Mouse (Mus musculus): ENCODE results near the gene Spg20. TPM values are rescaled to one million over a fixed set of nuclear protein-coding genes. Genes with fewer than 3 reads are reported as not detected.

Spg20 gene
- total and polyA plus RNA-seq, 3 experiments: 18.5 to 23.3 TPM; not detected in 1

DNA sequence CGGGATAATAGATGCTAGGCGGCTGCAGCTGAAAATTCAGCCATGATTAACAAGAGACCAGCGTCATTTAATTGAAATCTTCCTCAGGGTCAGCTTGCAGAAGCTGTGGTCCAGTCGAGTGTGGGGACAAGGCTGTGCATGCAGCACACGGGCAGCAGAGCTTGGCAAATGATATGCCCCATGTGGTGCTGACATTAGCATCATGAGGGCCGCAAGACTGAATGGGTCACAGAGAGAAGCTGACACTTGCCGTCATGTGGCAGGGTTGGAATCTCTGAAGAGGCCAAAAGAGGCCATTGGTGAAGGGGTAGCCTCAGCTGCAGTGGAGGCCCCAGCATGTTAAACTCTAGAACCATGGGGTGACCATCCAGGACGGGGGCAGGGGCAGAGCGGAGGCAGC lies 49.3 kb upstream of the Spg20 start:
- no peak overlapping the region for H3K9ac ChIP-seq (ENCODE audit: control insufficient read depth, low read depth, low read length, poor library complexity, severe bottlenecking)
- no peak overlapping the region for H3K4me3 ChIP-seq (ENCODE audit: control insufficient read depth in 1 of 2, insufficient read depth in 1 of 2, low read depth in 2 of 2, low read length in 2 of 2)
- TF ChIP-seq POLR2AphosphoS2 (IDR thresholded peaks at IDR 0.05; ENCODE audit: low read length): no peak
- TF ChIP-seq ETS1 (IDR thresholded peaks at IDR 0.05; ENCODE audit: low read depth, low read length): no peak
- TF ChIP-seq MYB (IDR thresholded peaks at IDR 0.05; ENCODE audit: low read depth, low read length): no peak
- TF ChIP-seq KAT2A (conservative IDR thresholded peaks at IDR 0.05; ENCODE audit: low read depth, low read length): no peak
- no peak for TF ChIP-seq MAZ (IDR thresholded peaks at IDR 0.05; ENCODE audit: low read depth, low read length)
- TF ChIP-seq NRF1 (IDR thresholded peaks at IDR 0.05; ENCODE audit: insufficient read depth, low read depth, low read length, poor library complexity, severe bottlenecking): no peak
- no peak for TF ChIP-seq CTCF (IDR thresholded peaks at IDR 0.05 in 2 of 3, conservative IDR thresholded peaks at IDR 0.05 in 1 of 3; ENCODE audit: control insufficient read depth in 1 of 3, insufficient read depth in 1 of 3, low read depth in 2 of 3, low read length in 3 of 3, poor library complexity in 1 of 3, severe bottlenecking in 1 of 3)
- TF ChIP-seq SMC3 (IDR thresholded peaks at IDR 0.05; ENCODE audit: low read depth, low read length): no peak
- no peak for TF ChIP-seq E2F4 (IDR thresholded peaks at IDR 0.05; ENCODE audit: borderline replicate concordance, low read depth, low read length)
- TF ChIP-seq TCF12 (IDR thresholded peaks at IDR 0.05; ENCODE audit: low read depth, low read length): no peak
- TF ChIP-seq CHD2 (IDR thresholded peaks at IDR 0.05; ENCODE audit: low read length): no peak
- no peak for TF ChIP-seq SIN3A (IDR thresholded peaks at IDR 0.05; ENCODE audit: low read length)
- no peak for TF ChIP-seq MYC (IDR thresholded peaks at IDR 0.05; ENCODE audit: low read depth, low read length)
- TF ChIP-seq ZNF384 (IDR thresholded peaks at IDR 0.05; ENCODE audit: low read depth, low read length): no peak
- no peak for TF ChIP-seq USF1 (IDR thresholded peaks at IDR 0.05; ENCODE audit: low read depth, low read length)
- no peaks in the 10 kb centered on the region; a peak in 1 of 4 replicates for H3K4me1 ChIP-seq (ENCODE audit: control insufficient read depth in 1 of 2, insufficient read depth in 2 of 2, low read length in 2 of 2)
- H3K9me3 ChIP-seq (replicated peaks; ENCODE audit: insufficient read depth, low read length): no peaks in the 10 kb centered on the region
- no peak overlapping the region for H3K27ac ChIP-seq (ENCODE audit: control insufficient read depth, low read depth, low read length)
- H3K79me2 ChIP-seq (ENCODE audit: control insufficient read depth, insufficient read depth, low read length, poor library complexity): no peaks in the 10 kb centered on the region
- 0 out of 4 replicates have a peak, but pooled peaks cover 0 to 2% of the 10 kb centered on the region in 2 experiments for H3K27me3 ChIP-seq (ENCODE audit: control insufficient read depth in 1 of 2, insufficient read depth in 2 of 2, low read length in 2 of 2)
- no peaks in the 10 kb centered on the region for H3K36me3 ChIP-seq (ENCODE audit: control insufficient read depth in 1 of 2, insufficient read depth in 2 of 2, low read length in 2 of 2)
- DNase-seq (ENCODE audit: low read depth, low spot score): no peak

- no peak overlapping the region for H3K9ac ChIP-seq (ENCODE audit: control insufficient read depth, low read depth, low read length, poor library complexity, severe bottlenecking)
- no peaks in the 10 kb centered on the region for H3K36me3 ChIP-seq (ENCODE audit: control insufficient read depth in 1 of 2, insufficient read depth in 2 of 2, low read length in 2 of 2)
- H3K79me2 ChIP-seq (ENCODE audit: control insufficient read depth, insufficient read depth, low read length, poor library complexity): no peaks in the 10 kb centered on the region
- no peak overlapping the region for H3K27ac ChIP-seq (ENCODE audit: control insufficient read depth, low read depth, low read length)
- H3K4me1 ChIP-seq (ENCODE audit: control insufficient read depth in 1 of 2, insufficient read depth in 2 of 2, low read length in 2 of 2): no peaks in the 10 kb centered on the region; a peak in 1 of 4 replicates
- H3K4me3 ChIP-seq (ENCODE audit: control insufficient read depth in 1 of 2, insufficient read depth in 1 of 2, low read depth in 2 of 2, low read length in 2 of 2): no peak overlapping the region
- peak; percentile 59 for DNase-seq (ENCODE audit: low read depth, low spot score)
- H3K27me3 ChIP-seq (ENCODE audit: control insufficient read depth in 1 of 2, insufficient read depth in 2 of 2, low read length in 2 of 2): 0 out of 4 replicates have a peak, but pooled peaks cover 0 to 2% of the 10 kb centered on the region in 2 experiments
- TF ChIP-seq CHD2 (IDR thresholded peaks at IDR 0.05; ENCODE audit: low read length): no peak
- peak; percentile 64 for TF ChIP-seq SMC3 (IDR thresholded peaks at IDR 0.05; ENCODE audit: low read depth, low read length)
- no peak for TF ChIP-seq TCF12 (IDR thresholded peaks at IDR 0.05; ENCODE audit: low read depth, low read length)
- TF ChIP-seq ZC3H11A (IDR thresholded peaks at IDR 0.05; ENCODE audit: low read depth, low read length): 0 out of 2 replicates have a peak, but pooled peaks have one; percentile 10
- TF ChIP-seq GABPA (IDR thresholded peaks at IDR 0.05; ENCODE audit: low read depth, low read length): no peak
- peak; percentile 67 for TF ChIP-seq RAD21 (IDR thresholded peaks at IDR 0.05; ENCODE audit: low read depth, low read length)
- peak; percentile 54 to 82 (median 81); a peak in 5 of 6 replicates for TF ChIP-seq CTCF (IDR thresholded peaks at IDR 0.05 in 2 of 3, conservative IDR thresholded peaks at IDR 0.05 in 1 of 3; ENCODE audit: control insufficient read depth in 1 of 3, insufficient read depth in 1 of 3, low read depth in 2 of 3, low read length in 3 of 3, poor library complexity in 1 of 3, severe bottlenecking in 1 of 3)
- no peak for TF ChIP-seq USF1 (IDR thresholded peaks at IDR 0.05; ENCODE audit: low read depth, low read length)
- no peak for TF ChIP-seq MYB (IDR thresholded peaks at IDR 0.05; ENCODE audit: low read depth, low read length)
- no peak for TF ChIP-seq SIN3A (IDR thresholded peaks at IDR 0.05; ENCODE audit: low read length)
- no peak for TF ChIP-seq UBTF (IDR thresholded peaks at IDR 0.05; ENCODE audit: borderline replicate concordance, insufficient read depth, low read depth, low read length)
- no peak for TF ChIP-seq ELF1 (IDR thresholded peaks at IDR 0.05; ENCODE audit: low read depth, low read length)
- TF ChIP-seq NELFE (IDR thresholded peaks at IDR 0.05; ENCODE audit: low read depth, low read length): no peak
- TF ChIP-seq E2F4 (IDR thresholded peaks at IDR 0.05; ENCODE audit: borderline replicate concordance, low read depth, low read length): no peak
- TF ChIP-seq CHD1 (IDR thresholded peaks at IDR 0.05; ENCODE audit: low read depth, low read length): no peak
- H3K9me3 ChIP-seq (replicated peaks; ENCODE audit: insufficient read depth, low read length): no peaks in the 10 kb centered on the region
Measured at GRCm38 (mm10) chr3:55064396-55064795, 47.5 kb upstream of the Spg20 start.
